Mouse (Mus musculus): ENCODE results near the gene Fcnb.

Fcnb gene

GRCm38 (mm10) chr2:28086112-28086511 lies 1.4 kb upstream of the Fcnb start:
- no peak for DNase-seq (ENCODE audit: low spot score in 2 of 2)

- no peak for DNase-seq (ENCODE audit: low spot score in 2 of 2)
These were observed 9.0 kb downstream of the Fcnb start for GRCm38 (mm10) chr2:28075616-28076187.

GRCm38 (mm10) chr2:28068537-28068878 lies 16.2 kb downstream of the Fcnb start:
- no peak for DNase-seq (ENCODE audit: low spot score in 2 of 2)

- no peak for DNase-seq (ENCODE audit: low spot score in 2 of 2)
These were observed 16.7 kb downstream of the Fcnb start for GRCm38 (mm10) chr2:28067821-28068536.

- no peak for DNase-seq (ENCODE audit: low spot score in 2 of 2)
These were observed 17.5 kb downstream of the Fcnb start for GRCm38 (mm10) chr2:28067175-28067574.

- no peak for DNase-seq (ENCODE audit: low spot score in 2 of 2)
These were observed 18.0 kb downstream of the Fcnb start for GRCm38 (mm10) chr2:28066686-28067085.

GRCm38 (mm10) chr2:28065081-28065651 lies 19.5 kb downstream of the Fcnb start:
- no peak for DNase-seq (ENCODE audit: low spot score in 2 of 2)

- no peak for DNase-seq (ENCODE audit: low spot score in 2 of 2)
These were observed 20.2 kb downstream of the Fcnb start for GRCm38 (mm10) chr2:28064339-28065080.

GRCm38 (mm10) chr2:28063711-28064338 lies 20.9 kb downstream of the Fcnb start:
- DNase-seq (ENCODE audit: low spot score in 2 of 2) = no peak

GRCm38 (mm10) chr2:28059922-28060321 lies 24.8 kb downstream of the Fcnb start:
- DNase-seq (ENCODE audit: low spot score in 2 of 2) = no peak

- DNase-seq (ENCODE audit: low spot score in 2 of 2) = no peak
These were observed 37.6 kb downstream of the Fcnb start for GRCm38 (mm10) chr2:28047092-28047491.

- no peak for DNase-seq (ENCODE audit: low spot score in 2 of 2)
These were observed 38.4 kb downstream of the Fcnb start for GRCm38 (mm10) chr2:28046311-28046710.

- DNase-seq (ENCODE audit: low spot score in 2 of 2) = no peak
These were observed 39.6 kb downstream of the Fcnb start for GRCm38 (mm10) chr2:28044920-28045598.

- no peak for DNase-seq (ENCODE audit: low spot score in 2 of 2)
These were observed 44.2 kb downstream of the Fcnb start for GRCm38 (mm10) chr2:28040466-28040865.

- DNase-seq (ENCODE audit: low spot score in 2 of 2) = no peak
These were observed 44.9 kb downstream of the Fcnb start for GRCm38 (mm10) chr2:28039647-28040325.

GRCm38 (mm10) chr2:28038391-28039096 lies 46.1 kb downstream of the Fcnb start:
- no peak for DNase-seq (ENCODE audit: low spot score in 2 of 2)

- DNase-seq (ENCODE audit: low spot score in 2 of 2) = no peak
These were observed 46.9 kb downstream of the Fcnb start for GRCm38 (mm10) chr2:28037505-28038390.

GRCm38 (mm10) chr2:28036788-28037187 lies 47.9 kb downstream of the Fcnb start:
- no peak for DNase-seq (ENCODE audit: low spot score in 2 of 2)

- DNase-seq (ENCODE audit: low spot score in 2 of 2) = no peak
These were observed 50.5 kb downstream of the Fcnb start for GRCm38 (mm10) chr2:28034011-28034710.

Data from spleen, postnatal 14 days (tissue).